Mouse (Mus musculus) ES-E14 (cell line): ENCODE measurements around the gene Hist1h2bh. TPM values are rescaled to one million over a fixed set of nuclear protein-coding genes. Genes with fewer than 3 reads are reported as not detected.

Source experiments
- DNase-seq: peaks from one replicate; pipeline ENCODE4 v3.0.0-alpha.2; 2013; ENCODE audit warnings: low read depth, low spot score
- H3K27ac ChIP-seq: 2 replicates; pipeline ENCODE4 v1.5.1; 2012; ENCODE audit warnings: low read depth, mild to moderate bottlenecking, low read length, moderate library complexity, mixed read lengths; ENCODE audit not compliant: poor library complexity, insufficient read depth, severe bottlenecking
- H3K36me3 ChIP-seq: 2 replicates; pipeline ENCODE4 v1.6.1; 2012; ENCODE audit warnings: mild to moderate bottlenecking, low read length, moderate library complexity, mixed read lengths; ENCODE audit not compliant: control insufficient read depth, poor library complexity, insufficient read depth, severe bottlenecking
- H3K4me1 ChIP-seq, 2 experiments: fragments of 150-350 bp in 1 of 2; sonication (generic) in 1 of 2; 2 replicates each; pipeline ENCODE4 v1.6.1; 2012; ENCODE audit warnings: low read length in 2 of 2, mild to moderate bottlenecking in 1 of 2, mixed read lengths in 1 of 2; ENCODE audit not compliant: control insufficient read depth in 2 of 2, insufficient read depth in 2 of 2, poor library complexity in 1 of 2
- H3K4me3 ChIP-seq, 2 experiments: fragments of 150-350 bp in 1 of 2; sonication (generic) in 1 of 2; 2 replicates each; pipeline ENCODE4 v1.5.1; 2012; ENCODE audit warnings: low read length in 2 of 2, low read depth in 1 of 2, mild to moderate bottlenecking in 1 of 2, mixed read lengths in 1 of 2; ENCODE audit not compliant: insufficient read depth in 1 of 2, poor library complexity in 1 of 2, severe bottlenecking in 1 of 2
- H3K9ac ChIP-seq: 2 replicates; pipeline ENCODE4 v1.6.1; 2012; ENCODE audit warnings: low read depth, mild to moderate bottlenecking, low read length, mixed read lengths; ENCODE audit not compliant: poor library complexity, insufficient read depth, severe bottlenecking
- H3K9me3 ChIP-seq: fragments of 150-350 bp; sonication (generic); 2 replicates; pipeline ENCODE4 v1.6.1; 2012; ENCODE audit warnings: low read depth, mild to moderate bottlenecking, low read length; ENCODE audit not compliant: control insufficient read depth, insufficient read depth
- CHD2 ChIP-seq: IDR thresholded peaks from 2 replicates; pipeline ENCODE4 v1.6.1; 2014; ENCODE audit warnings: mild to moderate bottlenecking, low read depth, low read length, inconsistent platforms
- HCFC1 ChIP-seq: IDR thresholded peaks from 2 replicates; pipeline ENCODE4 v1.6.1; 2012; ENCODE audit warnings: low read length, inconsistent platforms, borderline replicate concordance; ENCODE audit not compliant: insufficient read depth
- MAFK ChIP-seq: IDR thresholded peaks from 2 replicates; pipeline ENCODE4 v1.6.1; 2014; ENCODE audit warnings: mild to moderate bottlenecking, low read depth, low read length, inconsistent platforms; ENCODE audit not compliant: insufficient read depth
- ZC3H11A ChIP-seq: IDR thresholded peaks from 2 replicates; pipeline ENCODE4 v1.6.1; 2012; ENCODE audit warnings: low read depth, mild to moderate bottlenecking, inconsistent platforms, low read length, borderline replicate concordance
- ZNF384 ChIP-seq: IDR thresholded peaks from 2 replicates; pipeline ENCODE4 v1.6.1; 2012; ENCODE audit warnings: low read depth, low read length, inconsistent platforms
- in situ Hi-C, 2 experiments: fragments of 600-800 bp; cut with MboI; formaldehyde crosslinking; loops; one replicate each; pipeline ENCODE4 v1.15.1; 2025; ENCODE audit warnings: low sequenced_read_pairs in 2 of 2, inconsistent platforms in 1 of 2; ENCODE audit not compliant: unreplicated experiment in 2 of 2
- total RNA-seq: library from RNA; depleted of rRNA; stranded (reverse); fragments of 300-350 nt; gene quantifications from 2 replicates; pipeline ENCODE4 v1.2.3, GENCODE M21; 2012; rRNA removed

Hist1h2bh gene
- total RNA-seq, 1 experiment = 146 TPM

DNA sequence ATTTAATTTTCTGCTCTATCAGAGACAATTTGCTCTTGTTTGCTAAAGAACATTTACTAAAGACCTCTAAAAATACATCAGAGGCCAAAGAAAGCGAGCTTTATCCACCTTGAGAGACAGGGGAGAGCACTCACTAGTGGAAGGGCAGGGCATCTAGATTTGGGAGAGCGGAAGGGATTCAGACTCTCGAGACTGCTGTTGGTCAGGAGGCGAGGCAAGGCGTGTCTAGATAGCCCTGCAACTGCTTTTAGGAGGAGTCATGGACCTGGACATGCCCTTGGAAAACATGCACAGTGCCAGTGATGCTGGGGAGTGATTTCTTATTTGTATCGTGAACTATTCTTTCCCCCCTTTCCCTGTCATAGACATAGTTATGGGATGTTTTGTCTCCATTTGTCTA is 47.7 kb downstream of the Hist1h2bh start:
- Histone ChIP-seq H3K9me3 (no peaks in the 10 kb centered on the region), H3K36me3 (no peaks in the 10 kb centered on the region), H3K4me1 (peaks cover 11 to 13% of the 10 kb centered on the region in 2 experiments; a peak in 3 of 4 replicates), H3K9ac (no peak overlapping the region; the same call in 1 of the 2 replicates), H3K27ac (no peak overlapping the region), H3K4me3 (no peak overlapping the region)
- no peak for TF ChIP-seq ZC3H11A
- TF ChIP-seq MAFK = no peak
- no peak for TF ChIP-seq ZNF384
- no peak for TF ChIP-seq CHD2
- TF ChIP-seq HCFC1 = no peak
- DNase-seq = no peak
- in situ Hi-C loops = no loop called here

DNA sequence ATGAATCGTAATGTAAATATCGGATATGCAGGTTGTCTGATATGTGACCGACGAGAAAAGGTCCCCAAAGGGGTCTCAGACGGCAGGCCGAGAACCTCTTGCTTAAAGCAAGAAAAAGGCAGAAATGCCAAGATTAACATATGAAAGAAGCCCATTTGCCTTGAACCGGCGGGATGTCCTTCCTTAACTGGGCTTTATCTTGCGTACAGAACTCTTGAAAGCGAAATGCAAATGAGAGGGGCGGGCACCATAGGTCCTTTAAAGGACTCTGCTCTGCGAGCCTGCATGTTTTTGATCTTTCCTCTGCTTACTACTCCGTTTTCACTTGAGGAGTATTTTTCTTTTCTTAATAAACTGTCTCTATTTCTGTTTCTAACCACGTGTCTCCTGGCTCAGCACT is 51.2 kb downstream of the Hist1h2bh start:
- H3K9ac ChIP-seq = no peak overlapping the region; the same call in 1 of the 2 replicates
- H3K36me3 ChIP-seq = no peaks in the 10 kb centered on the region
- peak overlapping the region; percentile 66; the same call in 1 of the 2 replicates for H3K27ac ChIP-seq
- DNase-seq = peak; percentile 83
- peaks cover 13 to 16% of the 10 kb centered on the region in 2 experiments for H3K4me1 ChIP-seq
- H3K9me3 ChIP-seq = no peaks in the 10 kb centered on the region
- in situ Hi-C loops = no loop called here
- peak overlapping the region in 1 of 2 experiments; percentile 46; a peak in 2 of 4 replicates for H3K4me3 ChIP-seq
- no peak for TF ChIP-seq MAFK
- no peak for TF ChIP-seq ZNF384
- no peak for TF ChIP-seq ZC3H11A
- no peak for TF ChIP-seq CHD2
- no peak for TF ChIP-seq HCFC1

Other genes with a start within 250 kb of the Hist1h2bh start
- 15.8 and 15.9 TPM in 2 replicates for gene Zfp322a, start 174.2 kb downstream of the Hist1h2bh start, total RNA-seq
- gene Abt1, start 119.5 kb downstream of the Hist1h2bh start, total RNA-seq = 10.5 and 15.5 TPM in 2 replicates
- 0.11 and 0.62 TPM in 2 replicates for gene Btn1a1, start 77.5 kb downstream of the Hist1h2bh start, total RNA-seq
- 0.95 and 1.5 TPM in 2 replicates for gene Btn2a2, start 54.5 kb downstream of the Hist1h2bh start, total RNA-seq
- 2,382 and 2,804 TPM in 2 replicates for gene Hist1h4h, start 12.3 kb downstream of the Hist1h2bh start, total RNA-seq
- gene Hist1h2af, start 9.5 kb downstream of the Hist1h2bh start, total RNA-seq = 1,402 and 1,887 TPM in 2 replicates
- gene Hist1h3g, start 8.0 kb downstream of the Hist1h2bh start, total RNA-seq = 436 and 621 TPM in 2 replicates
- 245 and 289 TPM in 2 replicates for gene Hist1h3f, start 660 bp upstream of the Hist1h2bh start, total RNA-seq
- gene Hist1h4f, start 8.3 kb upstream of the Hist1h2bh start, total RNA-seq = 1,886 and 2,172 TPM in 2 replicates
- 68.4 and 97.6 TPM in 2 replicates for gene Hist1h1d, start 9.9 kb upstream of the Hist1h2bh start, total RNA-seq
- 792 and 864 TPM in 2 replicates for gene Hist1h3e, start 19.0 kb upstream of the Hist1h2bh start, total RNA-seq
- 587 and 755 TPM in 2 replicates for gene Hist1h2ae, start 27.8 kb upstream of the Hist1h2bh start, total RNA-seq
- 1,383 and 2,074 TPM in 2 replicates for gene Hist1h2bg, start 28.0 kb upstream of the Hist1h2bh start, total RNA-seq
- 677 and 970 TPM in 2 replicates for gene Hist1h2bf, start 30.8 kb upstream of the Hist1h2bh start, total RNA-seq
- 1,000 and 1,148 TPM in 2 replicates for gene Hist1h2ad, start 31.0 kb upstream of the Hist1h2bh start, total RNA-seq
- gene Hist1h3d, start 32.4 kb upstream of the Hist1h2bh start, total RNA-seq = 80.2 and 103 TPM in 2 replicates
- gene Hist1h4d, start 38.2 kb upstream of the Hist1h2bh start, total RNA-seq = 713 and 869 TPM in 2 replicates
- gene Hist1h2be, start 77.7 kb upstream of the Hist1h2bh start, total RNA-seq = 119 and 195 TPM in 2 replicates
- gene Hist1h1e, start 79.2 kb upstream of the Hist1h2bh start, total RNA-seq = 131 and 207 TPM in 2 replicates
- gene Hist1h2ac, start 140.6 kb upstream of the Hist1h2bh start, total RNA-seq = 112 and 141 TPM in 2 replicates
- gene Hist1h2bc, start 140.8 kb upstream of the Hist1h2bh start, total RNA-seq = 355 and 545 TPM in 2 replicates
- 7.7 and 13.3 TPM in 2 replicates for gene Hist1h1t, start 152.4 kb upstream of the Hist1h2bh start, total RNA-seq
- 326 and 496 TPM in 2 replicates for gene Hist1h4c, start 155.1 kb upstream of the Hist1h2bh start, total RNA-seq
- gene Hfe, start 167.5 kb upstream of the Hist1h2bh start, total RNA-seq = 1.1 and 1.5 TPM in 2 replicates
- 379 and 496 TPM in 2 replicates for gene Hist1h1c, start 195.4 kb upstream of the Hist1h2bh start, total RNA-seq
- 970 and 1,161 TPM in 2 replicates for gene Hist1h3c, start 202.2 kb upstream of the Hist1h2bh start, total RNA-seq
- 1,224 and 1,736 TPM in 2 replicates for gene Hist1h2bb, start 203.3 kb upstream of the Hist1h2bh start, total RNA-seq
- 2,399 and 2,956 TPM in 2 replicates for gene Hist1h2ab, start 207.7 kb upstream of the Hist1h2bh start, total RNA-seq
- gene Hist1h3b, start 208.9 kb upstream of the Hist1h2bh start, total RNA-seq = 667 and 954 TPM in 2 replicates
- gene Hist1h4b, start 213.6 kb upstream of the Hist1h2bh start, total RNA-seq = 1,054 and 1,339 TPM in 2 replicates
- gene Hist1h4a, start 217.8 kb upstream of the Hist1h2bh start, total RNA-seq = 1,331 and 1,744 TPM in 2 replicates
- 470 and 728 TPM in 2 replicates for gene Hist1h3a, start 219.0 kb upstream of the Hist1h2bh start, total RNA-seq
- gene Hist1h1a, start 220.3 kb upstream of the Hist1h2bh start, total RNA-seq = 1,149 and 1,468 TPM in 2 replicates
- 0.21 and 0.40 TPM in 2 replicates for gene Trim38, start 226.5 kb upstream of the Hist1h2bh start, total RNA-seq